8 mouse cellular contexts compared by ENCODE assay signal in the genomic region with DNA sequence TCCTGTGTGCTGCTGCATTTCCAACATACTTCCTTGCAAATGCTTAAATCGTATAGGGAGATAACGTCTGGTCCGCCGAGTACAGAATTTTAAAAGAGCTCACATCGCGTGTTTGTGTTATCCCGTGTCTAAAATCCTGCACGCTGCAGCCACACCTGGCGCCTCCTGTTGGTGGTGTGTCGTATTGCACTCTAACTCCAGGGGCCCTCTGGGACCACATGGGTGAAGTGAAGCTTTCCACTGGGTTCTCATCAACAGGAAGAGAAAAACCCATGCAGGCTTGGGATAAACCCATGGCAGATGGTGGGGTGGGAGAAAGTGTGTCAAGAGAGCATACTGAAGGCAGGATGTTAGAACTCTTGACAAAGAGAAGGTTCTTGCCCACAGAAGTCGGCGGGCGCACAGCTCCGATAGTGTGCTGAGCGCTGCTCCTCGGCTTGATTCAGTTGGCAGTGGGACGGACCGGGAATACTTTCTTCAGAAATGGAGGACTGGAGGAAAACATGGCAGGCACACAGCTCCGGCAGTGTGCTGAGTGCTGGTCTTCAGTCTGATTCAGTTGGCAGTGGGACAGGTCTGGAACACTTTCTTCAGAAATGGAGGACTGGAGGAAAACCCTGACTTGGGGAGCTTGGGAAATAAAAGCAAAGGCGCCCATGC.
A peak's percentile ranks its signal among the peaks of the same experiment; 100 is the strongest.
DNase-seq lines count a peak whose midpoint lies in the region; ATAC-seq and TF ChIP-seq lines count a peak whose summit lies in the region.

No protein-coding gene starts in this region.

- peak; percentile 63 for TF ChIP-seq CTCF in hindbrain, postnatal 0 days (IDR thresholded peaks at IDR 0.05; ENCODE audit: low read depth)
- TF ChIP-seq CTCF in small intestine, adult 2 months (IDR thresholded peaks at IDR 0.05; ENCODE audit: extremely low read depth, insufficient read length, insufficient replicate concordance, low read depth, low read length): peak; percentile 63; the same call in 1 of the 2 replicates

- DNase-seq in embryo, embryonic 10 days (ENCODE audit: low spot score): peak; percentile 9
- no peak for DNase-seq in embryo, embryonic 9.5 days (ENCODE audit: extremely low spot score)
- DNase-seq in A20 (ENCODE audit: low read depth, low spot score): peak; percentile 29
- peak; percentile 64 to 76 for DNase-seq in cerebellum, postnatal 10 days
- DNase-seq in hindbrain, postnatal 0 days (ENCODE audit: low spot score): peak; percentile 25
- no peak for DNase-seq in T-cell, adult 2 months (ENCODE audit: low spot score)

- peak overlapping the region; percentile 57 for H3K27ac ChIP-seq in hindbrain, postnatal 0 days
- no peak overlapping the region for H3K27ac ChIP-seq in small intestine, adult 2 months (ENCODE audit: insufficient read depth, low read depth, low read length)

- peak; percentile 38; the same call in 1 of the 2 replicates for ATAC-seq in hindbrain, postnatal 0 days
- ATAC-seq in inflammation-experienced regulatory T-cells, adult 6 months: no peak

- H3K36me3 ChIP-seq in hindbrain, postnatal 0 days (ENCODE audit: insufficient read depth, low read length): no peaks in the 10 kb centered on the region
- H3K36me3 ChIP-seq in small intestine, adult 2 months (ENCODE audit: control insufficient read depth, insufficient read depth, low read length): no peaks in the 10 kb centered on the region

- 59% methylated on average over 20 of the region's 20 CpGs for WGBS in hindbrain, postnatal 0 days
- WGBS in small intestine, adult 2 months: 74% methylated on average over 20 of the region's 20 CpGs

- TF ChIP-seq POLR2A in small intestine, adult 2 months (IDR thresholded peaks at IDR 0.05; ENCODE audit: low read depth, low read length): no peak

- no peak overlapping the region for H3K9ac ChIP-seq in hindbrain, postnatal 0 days (replicated peaks; ENCODE audit: low read length)

- no peaks in the 10 kb centered on the region for H3K27me3 ChIP-seq in hindbrain, postnatal 0 days (ENCODE audit: insufficient read depth, low read length)
- no peaks in the 10 kb centered on the region for H3K27me3 ChIP-seq in small intestine, adult 2 months (ENCODE audit: control insufficient read depth, insufficient read depth, low read length)

- H3K9me3 ChIP-seq in hindbrain, postnatal 0 days (ENCODE audit: low read length): no peaks in the 10 kb centered on the region

- peaks cover 7% of the 10 kb centered on the region; the same call in 1 of the 2 replicates for H3K4me1 ChIP-seq in hindbrain, postnatal 0 days (ENCODE audit: insufficient read depth, low read length)
- no peaks in the 10 kb centered on the region for H3K4me1 ChIP-seq in small intestine, adult 2 months (ENCODE audit: control insufficient read depth, insufficient read depth, insufficient read length, low read length)

- H3K4me2 ChIP-seq in hindbrain, postnatal 0 days (ENCODE audit: low read depth, low read length): no peak overlapping the region

- H3K4me3 ChIP-seq in hindbrain, postnatal 0 days (ENCODE audit: low read length): no peak overlapping the region
- H3K4me3 ChIP-seq in small intestine, adult 2 months (ENCODE audit: low read depth, low read length): no peak overlapping the region

Comparison
In these comparisons a context has a peak if more than half of its experiments do, and no peak if none do; other contexts are left out.
1. DNase-seq: peak in embryo, embryonic 10 days (single experiment), A20 (single experiment), cerebellum, postnatal 10 days (2 of 2) and hindbrain, postnatal 0 days (single experiment); none in embryo, embryonic 9.5 days (single experiment) and T-cell, adult 2 months (single experiment).